Comparison of ENCODE assay signal across 8 mouse cellular contexts in the genomic region with DNA sequence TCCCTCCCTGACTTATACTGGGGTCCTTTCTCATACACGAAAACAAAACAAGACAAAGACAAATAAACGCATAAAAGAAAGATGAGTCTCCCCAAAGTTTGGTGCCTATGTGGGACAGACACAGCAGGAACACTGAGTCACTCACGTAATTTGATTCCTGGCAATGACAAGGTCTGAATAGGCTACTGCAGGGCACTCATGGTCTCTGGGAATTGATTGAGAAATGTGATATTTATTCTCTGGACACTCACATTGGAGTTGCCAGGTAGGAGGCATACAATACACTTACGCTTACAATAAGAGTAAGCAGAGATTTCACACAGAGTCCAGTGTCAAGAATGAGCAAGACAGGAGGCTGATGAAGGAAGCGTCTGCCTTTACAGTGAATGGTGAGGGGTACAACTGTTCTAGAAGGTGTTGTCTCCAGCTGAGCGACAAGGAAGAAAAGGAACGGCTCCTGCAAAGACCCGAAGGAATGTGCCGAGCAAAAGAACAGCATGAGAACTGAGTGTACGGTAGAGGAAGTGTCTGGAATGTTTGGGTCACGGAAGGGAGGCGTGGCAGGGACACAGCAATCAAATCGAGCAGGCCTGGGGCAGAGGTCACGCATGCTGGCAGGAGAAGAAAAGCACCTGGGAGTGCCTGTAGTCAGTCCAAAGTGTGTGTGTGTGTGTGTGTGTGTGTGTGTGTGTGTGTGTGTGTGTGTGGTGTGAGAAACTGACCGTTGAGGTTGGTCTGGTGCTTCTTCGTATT. TPM values are rescaled to one million over a fixed set of nuclear protein-coding genes. Genes with fewer than 3 reads are reported as not detected.
DNase-seq lines count a peak whose midpoint lies in the region; ATAC-seq and TF ChIP-seq lines count a peak whose summit lies in the region.

No protein-coding gene starts in this region.

- no peak overlapping the region for H3K4me2 ChIP-seq in heart, embryonic 11.5 days
- no peak overlapping the region for H3K4me2 ChIP-seq in heart, embryonic 15.5 days
- H3K4me2 ChIP-seq in stomach, postnatal 0 days (replicated peaks; ENCODE audit: low read depth) = no peak overlapping the region

- no peak overlapping the region for H3K27ac ChIP-seq in heart, adult 2 months
- H3K27ac ChIP-seq in heart, embryonic 11.5 days (ENCODE audit: low read depth, low read length) = no peak overlapping the region
- peak overlapping the region; percentile 15; the same call in 1 of the 2 replicates for H3K27ac ChIP-seq in heart, embryonic 15.5 days
- H3K27ac ChIP-seq in liver, adult 2 months (replicated peaks; ENCODE audit: insufficient read depth, low read depth, low read length) = peak overlapping the region; percentile 92
- H3K27ac ChIP-seq in stomach, postnatal 0 days (replicated peaks) = no peak overlapping the region; the same call in 1 of the 2 replicates

- no peaks in the 10 kb centered on the region for H3K79me2 ChIP-seq in heart, adult 2 months (replicated peaks; ENCODE audit: control insufficient read depth, insufficient read depth, low read length)
- no peaks in the 10 kb centered on the region for H3K79me2 ChIP-seq in liver, adult 2 months (ENCODE audit: control insufficient read depth, insufficient read depth, low read length)

- intact Hi-C loops in heart, adult 2 months (cut with DNase I) = no loop called here

- no peak for ATAC-seq in heart, embryonic 11.5 days (replicated peaks; ENCODE audit: insufficient number of reproducible peaks, low FRiP score, low TSS enrichment)
- ATAC-seq in heart, embryonic 15.5 days (replicated peaks; ENCODE audit: insufficient number of reproducible peaks, insufficient read depth, low FRiP score, low read depth) = no peak; the same call in 1 of the 2 replicates
- peak; percentile 92 for ATAC-seq in stomach, postnatal 0 days (ENCODE audit: low FRiP score, low TSS enrichment)

- no peaks in the 10 kb centered on the region for H3K27me3 ChIP-seq in heart, adult 2 months (ENCODE audit: control insufficient read depth, insufficient read depth, low read length)
- no peaks in the 10 kb centered on the region for H3K27me3 ChIP-seq in heart, embryonic 11.5 days (ENCODE audit: control insufficient read depth, insufficient read depth, low read length)
- H3K27me3 ChIP-seq in heart, embryonic 15.5 days = no peaks in the 10 kb centered on the region
- no peaks in the 10 kb centered on the region for H3K27me3 ChIP-seq in liver, adult 2 months (ENCODE audit: control insufficient read depth, insufficient read depth, low read length)
- no peaks in the 10 kb centered on the region for H3K27me3 ChIP-seq in stomach, postnatal 0 days (ENCODE audit: control insufficient read depth, insufficient read depth, low read length)

- H3K9ac ChIP-seq in heart, adult 2 months (ENCODE audit: low read depth, low read length) = no peak overlapping the region
- no peak overlapping the region for H3K9ac ChIP-seq in heart, embryonic 11.5 days (ENCODE audit: low read depth, low read length)
- no peak overlapping the region for H3K9ac ChIP-seq in heart, embryonic 15.5 days
- peak overlapping the region; percentile 70 for H3K9ac ChIP-seq in liver, adult 2 months (ENCODE audit: low read depth, low read length)
- no peak overlapping the region for H3K9ac ChIP-seq in stomach, postnatal 0 days (ENCODE audit: low read length)

- no peak for TF ChIP-seq CTCF in heart, adult 2 months (IDR thresholded peaks at IDR 0.05)
- TF ChIP-seq CTCF in liver, adult 2 months (IDR thresholded peaks at IDR 0.05; ENCODE audit: low read depth, low read length) = no peak
- TF ChIP-seq CTCF in stomach, postnatal 0 days (IDR thresholded peaks at IDR 0.05; ENCODE audit: low read depth) = no peak

- DNase-seq in heart, adult 2 months = peak; percentile 27 to 28
- peak; percentile 97 for DNase-seq in liver, adult 2 months (ENCODE audit: extremely low read depth, low read depth, low spot score)
- peak; percentile 90 for DNase-seq in stomach, postnatal 0 days (ENCODE audit: low spot score)
- DNase-seq in spleen, postnatal 14 days (ENCODE audit: low spot score in 2 of 2) = no peak
- no peak for DNase-seq in thymus, postnatal 0 days (ENCODE audit: low spot score)
- DNase-seq in layer of hippocampus, adult 9-10 months (ENCODE audit: low spot score) = no peak

- TF ChIP-seq EP300 in heart, adult 2 months (IDR thresholded peaks at IDR 0.05; ENCODE audit: insufficient read depth, low read depth, low read length) = no peak
- no peak for TF ChIP-seq EP300 in stomach, postnatal 0 days (optimal IDR thresholded peaks at IDR 0.05)

- H3K4me1 ChIP-seq in heart, adult 2 months (ENCODE audit: control insufficient read depth, insufficient read depth, low read length) = 0 out of 2 replicates have a peak, but pooled peaks cover 2% of the 10 kb centered on the region
- 0 out of 2 replicates have a peak, but pooled peaks cover 5% of the 10 kb centered on the region for H3K4me1 ChIP-seq in heart, embryonic 11.5 days (ENCODE audit: control insufficient read depth, insufficient read depth, low read length)
- H3K4me1 ChIP-seq in heart, embryonic 15.5 days (replicated peaks) = peaks cover 10% of the 10 kb centered on the region; the same call in 1 of the 2 replicates
- H3K4me1 ChIP-seq in liver, adult 2 months (ENCODE audit: control insufficient read depth, insufficient read depth, low read length) = peaks cover 6% of the 10 kb centered on the region; the same call in 1 of the 2 replicates
- no peaks in the 10 kb centered on the region for H3K4me1 ChIP-seq in stomach, postnatal 0 days (replicated peaks; ENCODE audit: control insufficient read depth, insufficient read depth)

- 43% methylated on average over 16 of the region's 16 CpGs for WGBS in heart, adult 2 months
- 45% methylated on average over 16 of the region's 16 CpGs for WGBS in heart, embryonic 11.5 days (ENCODE audit: insufficient replicate concordance)
- 40% methylated on average over 16 of the region's 16 CpGs for WGBS in heart, embryonic 15.5 days
- WGBS in liver, adult 2 months = 13% methylated on average over 16 of the region's 16 CpGs
- 29% methylated on average over 16 of the region's 16 CpGs for WGBS in stomach, postnatal 0 days

- H3K36me3 ChIP-seq in heart, adult 2 months (ENCODE audit: control insufficient read depth, insufficient read depth, low read length) = no peaks in the 10 kb centered on the region
- no peaks in the 10 kb centered on the region for H3K36me3 ChIP-seq in heart, embryonic 11.5 days (ENCODE audit: control insufficient read depth, insufficient read depth, low read length)
- no peaks in the 10 kb centered on the region for H3K36me3 ChIP-seq in heart, embryonic 15.5 days
- no peaks in the 10 kb centered on the region for H3K36me3 ChIP-seq in liver, adult 2 months (ENCODE audit: control insufficient read depth, insufficient read depth, low read length)
- H3K36me3 ChIP-seq in stomach, postnatal 0 days (ENCODE audit: control insufficient read depth, insufficient read depth, low read length) = no peaks in the 10 kb centered on the region

- no peak overlapping the region for H3K4me3 ChIP-seq in heart, adult 2 months
- H3K4me3 ChIP-seq in heart, embryonic 11.5 days (ENCODE audit: low read depth, low read length) = no peak overlapping the region
- no peak overlapping the region for H3K4me3 ChIP-seq in heart, embryonic 15.5 days
- H3K4me3 ChIP-seq in liver, adult 2 months (ENCODE audit: insufficient read depth, low read depth, low read length) = peak overlapping the region; percentile 59
- no peak overlapping the region for H3K4me3 ChIP-seq in stomach, postnatal 0 days (ENCODE audit: low read depth, low read length)

- no peaks in the 10 kb centered on the region for H3K9me3 ChIP-seq in heart, embryonic 11.5 days (replicated peaks; ENCODE audit: control insufficient read depth, low read length)
- H3K9me3 ChIP-seq in heart, embryonic 15.5 days (replicated peaks) = no peaks in the 10 kb centered on the region
- no peaks in the 10 kb centered on the region for H3K9me3 ChIP-seq in stomach, postnatal 0 days (ENCODE audit: control insufficient read depth, low read length)

- TF ChIP-seq POLR2A in heart, adult 2 months (IDR thresholded peaks at IDR 0.05; ENCODE audit: insufficient read depth, low read depth, low read length) = no peak
- TF ChIP-seq POLR2A in liver, adult 2 months (IDR thresholded peaks at IDR 0.05; ENCODE audit: extremely low read depth, insufficient read depth, low read length) = no peak

RNA-seq across cellular contexts. Expression of gene Slc22a5, which starts 12.5 kb away (rescaled TPM):
- 10 to 100 TPM; 20.9 to 23.7 TPM for total RNA-seq in heart, adult 2 months (2021)
- 21.6 and 31.4 TPM in 2 replicates for polyA plus RNA-seq in heart, adult 2 months (2012; rRNA removed)
- 8.1 and 9.2 TPM in 2 replicates for polyA plus RNA-seq in heart, embryonic 11.5 days (2014; fragmentation: Nextera tagmentation; extraction: Ambion mirVana)
- polyA plus RNA-seq in heart, embryonic 15.5 days (2015; fragmentation: Nextera tagmentation; extraction: Ambion mirVana) = 7.3 and 8.9 TPM in 2 replicates
- total RNA-seq in liver, adult 2 months (2014; rRNA removed) = 19.7 and 20.8 TPM in 2 replicates
- polyA plus RNA-seq in liver, adult 2 months (2012; rRNA removed) = 14.7 and 17.0 TPM in 2 replicates
- 9.4 and 10.1 TPM in 2 replicates for polyA plus RNA-seq in stomach, postnatal 0 days (2015; fragmentation: Nextera tagmentation; extraction: Ambion mirVana)
- 12.6 and 12.8 TPM in 2 replicates for polyA plus RNA-seq in thymus, postnatal 0 days (2015; fragmentation: Nextera tagmentation; extraction: Ambion mirVana)

RNA-seq across cellular contexts. Expression of gene Gm12216, which starts 44.9 kb away (rescaled TPM):
- 1 to 10 TPM; 2.6 TPM for total RNA-seq in heart, adult 2 months (2021)
- polyA plus RNA-seq in heart, adult 2 months (2012; rRNA removed) = 4.4 and 5.5 TPM in 2 replicates
- polyA plus RNA-seq in heart, embryonic 11.5 days (2014; fragmentation: Nextera tagmentation; extraction: Ambion mirVana) = 0.63 TPM in 1 of 2 replicates, not detected in the other
- polyA plus RNA-seq in heart, embryonic 15.5 days (2015; fragmentation: Nextera tagmentation; extraction: Ambion mirVana) = 0.74 and 2.5 TPM in 2 replicates
- 2.2 and 3.2 TPM in 2 replicates for total RNA-seq in liver, adult 2 months (2014; rRNA removed)
- 2.4 and 2.7 TPM in 2 replicates for polyA plus RNA-seq in liver, adult 2 months (2012; rRNA removed)
- polyA plus RNA-seq in stomach, postnatal 0 days (2015; fragmentation: Nextera tagmentation; extraction: Ambion mirVana) = 1.9 and 2.3 TPM in 2 replicates
- 24.2 and 25.5 TPM in 2 replicates for polyA plus RNA-seq in thymus, postnatal 0 days (2015; fragmentation: Nextera tagmentation; extraction: Ambion mirVana)

Comparison
In these comparisons a context has a peak if more than half of its experiments do, and no peak if none do; other contexts are left out.
1. H3K27ac ChIP-seq: peak in heart, embryonic 15.5 days (single experiment) and liver, adult 2 months (single experiment); none in heart, adult 2 months (single experiment), heart, embryonic 11.5 days (single experiment) and stomach, postnatal 0 days (single experiment).
2. DNase-seq: peak in heart, adult 2 months (2 of 2), liver, adult 2 months (single experiment) and stomach, postnatal 0 days (single experiment); none in spleen, postnatal 14 days (0 of 2), thymus, postnatal 0 days (single experiment) and layer of hippocampus, adult 9-10 months (single experiment).